Mouse (Mus musculus) activated CD4-positive, CD25-positive, alpha-beta regulatory T cell, adult 9 weeks (primary cell): ENCODE results near the gene Gramd1b. TPM values are rescaled to one million over a fixed set of nuclear protein-coding genes. Genes with fewer than 3 reads are reported as not detected.

Experiments used
- polyA plus RNA-seq: library from polyadenylated mRNA; unstranded; fragments of 100-300 nt; shearing (Covaris generic); gene quantifications from one replicate; pipeline ENCODE4 v1.2.1, GENCODE M21; 2017

Gramd1b gene
- polyA plus RNA-seq, result 83.7 TPM

GRCm38 (mm10) chr9:40531027-40531621 is at the start of gene Gramd1b:
Gene Gramd1b (minus strand): TSS chr9:40531383.

GRCm38 (mm10) chr9:40269103-40269861 is 261.9 kb downstream of the Gramd1b start, which contains the start of gene Scn3b:
Gene Scn3b (plus strand): TSS chr9:40269217.

Other genes starting within 250 kb of the Gramd1b start
- gene Gm21915, start 139.2 kb upstream of the Gramd1b start, polyA plus RNA-seq, result not detected
- not detected for gene Clmp, start 154.6 kb upstream of the Gramd1b start, polyA plus RNA-seq